Mouse (Mus musculus) large intestine, adult 2 months (tissue): ENCODE measurements around the gene Ascc3. TPM values are rescaled to one million over a fixed set of nuclear protein-coding genes. Genes with fewer than 3 reads are reported as not detected.

ENCODE experiments used
- DNase-seq: peaks from one replicate; pipeline ENCODE4 v3.0.0-alpha.2; 2012; ENCODE audit warnings: low read depth, low spot score
- WGBS: fragments of 180-500 bp; shearing (Covaris S2); methylation state at CpG from one replicate; pipeline ENCODE4 v1.1.7; 2018; 5-methylcytosine and 5-hydroxymethylcytosine counted together
- polyA plus RNA-seq: library from polyadenylated mRNA; depleted of rRNA; stranded (reverse); fragments of >200 nt; gene quantifications from 2 replicates; pipeline ENCODE4 v1.2.3, GENCODE M21; 2012

The Ascc3 gene
- polyA plus RNA-seq, 1 experiment: 18.5 TPM

DNA sequence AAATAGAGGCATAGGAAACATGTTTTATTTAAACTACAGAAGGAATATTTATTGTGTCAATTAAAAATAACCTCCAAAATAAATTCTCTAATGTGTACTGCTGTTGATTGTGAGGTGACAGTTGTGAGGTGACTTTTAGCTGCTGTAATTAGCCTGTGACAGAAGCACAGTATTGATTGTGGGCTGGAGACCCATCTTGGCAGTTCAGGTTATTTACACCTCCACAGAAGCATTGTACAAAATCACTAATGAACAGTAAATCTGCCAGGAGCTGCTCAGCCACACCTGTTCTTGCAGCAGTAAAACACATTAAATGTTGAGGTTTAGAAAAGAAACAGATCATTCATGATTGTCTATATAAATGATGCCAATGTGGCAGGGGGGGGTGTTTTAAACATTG is 141.0 kb downstream of the Ascc3 start:
- DNase-seq: no peak

DNA sequence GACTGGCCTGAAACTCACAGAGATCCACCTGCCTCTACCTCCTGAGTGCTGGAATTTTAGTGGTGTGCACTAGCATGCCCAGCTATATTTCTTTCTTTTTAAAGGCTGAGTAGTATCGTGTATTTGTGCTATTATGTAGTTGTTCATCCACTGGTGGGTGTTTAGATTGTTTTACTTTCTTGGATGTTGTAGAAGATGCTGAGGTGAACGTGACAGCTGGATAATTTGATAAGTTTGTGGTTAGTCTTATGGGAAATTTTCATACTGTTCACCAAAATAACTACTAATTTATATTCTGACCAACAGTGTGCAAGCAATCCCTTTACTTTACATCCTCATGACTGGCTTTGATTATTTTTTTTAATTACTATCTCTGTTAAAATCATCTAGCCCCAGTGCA is 169.6 kb downstream of the Ascc3 start:
- DNase-seq: no peak
- 81% methylated on average over 2 of the region's 2 CpGs for WGBS

DNA sequence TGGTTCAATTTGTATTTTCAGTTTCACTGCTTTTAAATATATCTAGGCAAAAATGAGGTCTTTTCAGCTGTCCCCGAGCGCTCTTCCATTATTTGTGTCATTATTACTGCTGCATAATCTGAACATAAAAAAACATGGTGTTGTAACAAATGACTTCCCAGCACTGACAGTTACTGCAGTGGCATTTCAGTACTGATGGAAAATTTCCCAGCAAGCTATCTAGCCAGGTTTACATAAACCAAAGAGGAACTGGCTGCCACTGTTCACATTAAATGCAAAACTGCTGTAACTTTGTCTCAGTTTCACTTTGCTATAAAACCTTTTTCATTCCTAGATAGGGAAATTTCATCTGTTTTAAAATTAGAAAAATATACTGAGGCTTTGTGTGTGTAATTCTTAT is 170.5 kb downstream of the Ascc3 start:
- 70% methylated on average over 2 of the region's 2 CpGs for WGBS
- no peak for DNase-seq

DNA sequence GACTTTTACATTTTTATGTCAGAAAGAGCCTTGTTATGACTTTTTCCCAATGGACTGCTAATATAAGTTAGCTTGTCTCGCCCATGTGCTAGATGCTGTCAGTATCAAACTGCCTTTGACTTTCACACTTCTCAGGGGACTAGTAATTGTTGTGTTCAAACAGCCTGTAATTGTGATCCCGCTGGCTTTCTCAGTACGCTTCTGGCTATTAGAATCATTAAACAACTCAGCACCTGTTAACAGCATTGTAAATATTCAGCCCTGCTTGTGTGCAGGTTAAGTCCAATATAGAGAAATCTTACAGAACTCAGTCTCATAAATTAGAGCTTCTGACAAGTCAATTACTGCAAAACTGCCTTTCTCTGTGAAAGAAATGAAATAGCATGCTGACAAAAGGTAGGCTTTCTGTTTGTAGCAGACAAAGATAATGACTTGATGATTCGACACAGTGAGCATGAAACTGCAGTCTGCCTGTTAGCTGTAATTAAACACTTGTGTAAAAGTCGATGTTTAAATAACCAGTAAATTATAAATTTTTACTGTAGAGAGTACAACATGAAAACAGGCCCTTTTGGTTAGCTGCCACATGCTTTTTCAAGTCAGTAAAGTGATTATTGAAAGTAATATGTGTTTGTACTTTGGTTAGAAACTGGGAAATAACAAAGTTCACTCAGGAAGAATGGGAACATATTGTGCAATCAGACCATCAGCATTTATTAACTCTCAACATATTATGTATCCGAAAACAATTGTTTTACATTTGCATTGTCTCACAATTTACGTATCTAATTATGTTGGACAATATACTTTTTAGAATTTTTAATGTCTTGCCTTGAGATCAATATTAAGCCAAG is 171.2 kb downstream of the Ascc3 start:
- 55% methylated on average over 7 of the region's 7 CpGs for WGBS
- DNase-seq: no peak

DNA sequence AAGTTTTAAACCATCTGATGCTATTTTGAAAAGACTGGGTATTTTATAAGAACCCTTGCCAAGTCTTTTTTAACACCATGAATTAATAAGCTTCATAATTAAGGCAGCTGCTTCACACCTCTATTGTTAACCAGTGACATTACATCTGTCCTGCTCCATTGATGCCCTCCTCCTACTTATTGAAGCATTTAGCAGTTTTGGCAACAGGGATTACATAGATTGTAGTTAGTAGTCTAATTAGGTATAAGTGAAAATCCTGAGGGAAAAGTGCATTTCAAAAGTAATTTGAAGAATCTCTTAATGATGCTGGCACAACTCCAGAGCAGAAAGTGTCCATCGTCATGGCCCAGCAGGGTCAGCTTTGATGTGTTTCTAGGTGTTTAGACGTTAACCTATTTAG is 180.3 kb downstream of the Ascc3 start:
- no peak for DNase-seq
- WGBS: 81% methylated on average over 2 of the region's 2 CpGs

DNA sequence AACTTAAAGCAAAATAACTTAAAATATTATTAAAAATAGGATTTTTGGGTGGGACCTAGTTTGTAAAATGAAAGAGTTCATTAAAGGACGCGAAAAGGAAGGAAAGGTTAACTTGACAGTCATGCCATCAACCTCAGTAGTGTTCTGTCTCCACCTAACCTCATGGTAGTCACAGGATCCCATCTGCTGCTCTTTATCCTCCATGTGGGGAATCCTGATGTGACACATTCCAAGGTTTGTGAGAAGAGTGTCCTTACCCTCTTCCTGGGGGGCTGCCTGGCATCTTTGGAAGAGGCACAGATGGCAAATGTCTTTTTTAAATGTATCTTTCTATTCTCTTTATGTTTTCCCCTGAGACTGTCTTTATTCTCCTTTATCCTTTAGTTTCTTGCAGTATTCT is 181.4 kb downstream of the Ascc3 start:
- WGBS: 93% methylated on average over 2 of the region's 2 CpGs
- no peak for DNase-seq

DNA sequence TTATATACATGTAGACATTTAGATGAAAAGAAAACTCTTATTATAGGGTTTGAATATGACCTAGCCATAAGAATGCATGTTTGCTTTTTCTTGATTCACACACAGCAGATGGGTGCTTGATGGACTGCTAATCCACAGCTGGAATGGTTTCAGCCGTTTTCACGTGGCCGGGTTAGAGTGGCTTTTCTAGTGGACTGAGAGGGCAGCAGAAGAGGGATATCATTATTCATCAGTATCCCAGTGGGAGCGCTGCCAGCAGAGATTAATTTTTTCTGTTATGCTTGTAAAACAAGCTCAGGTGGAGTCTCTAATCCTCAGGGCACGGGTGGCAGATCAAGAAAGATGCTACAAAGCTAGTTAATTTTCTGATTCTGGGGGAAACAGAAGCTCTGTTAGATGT is 200.4 kb downstream of the Ascc3 start:
- DNase-seq: no peak
- WGBS: 69% methylated on average over 5 of the region's 5 CpGs

DNA sequence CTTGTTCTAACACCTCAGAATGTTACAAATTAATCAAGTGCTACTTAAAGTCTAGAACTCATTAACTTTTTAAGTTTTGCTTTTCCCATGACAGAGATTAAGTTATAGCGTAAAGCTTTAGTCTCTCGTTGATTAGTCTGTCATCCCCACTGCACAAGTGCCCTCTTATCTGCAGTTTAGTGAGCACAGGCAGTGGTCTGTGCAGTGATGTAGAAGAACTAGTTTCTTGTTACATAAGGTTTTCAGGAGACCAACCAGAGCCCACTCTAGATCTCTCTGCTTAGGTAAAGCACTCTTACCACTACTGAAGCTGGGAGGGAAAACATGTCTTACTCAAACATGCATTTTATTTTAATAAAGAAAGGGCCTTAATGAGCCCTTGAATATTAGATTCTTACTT is 209.1 kb downstream of the Ascc3 start:
- 73% methylated on average over 2 of the region's 2 CpGs for WGBS
- DNase-seq: no peak

DNA sequence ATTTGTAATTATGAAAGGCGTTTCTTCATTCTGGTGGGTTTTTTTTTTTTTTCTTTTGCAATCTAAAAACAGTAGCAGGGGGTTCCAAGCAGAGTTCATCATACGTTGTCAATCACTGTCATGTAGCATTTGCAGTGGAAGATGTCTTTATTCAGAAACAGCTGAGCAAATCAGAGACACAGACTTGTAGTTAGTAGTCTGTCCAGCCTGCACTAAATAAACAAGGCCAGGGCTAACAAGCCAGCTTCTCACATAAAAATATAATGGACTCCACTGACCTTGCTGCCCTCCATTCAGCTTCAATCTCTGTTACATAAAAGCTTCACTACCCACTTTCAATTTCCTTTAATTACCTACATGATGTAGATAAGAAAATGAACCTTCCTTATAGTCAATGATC is 209.9 kb downstream of the Ascc3 start:
- DNase-seq: no peak
- WGBS: 84% methylated on average over 2 of the region's 2 CpGs

DNA sequence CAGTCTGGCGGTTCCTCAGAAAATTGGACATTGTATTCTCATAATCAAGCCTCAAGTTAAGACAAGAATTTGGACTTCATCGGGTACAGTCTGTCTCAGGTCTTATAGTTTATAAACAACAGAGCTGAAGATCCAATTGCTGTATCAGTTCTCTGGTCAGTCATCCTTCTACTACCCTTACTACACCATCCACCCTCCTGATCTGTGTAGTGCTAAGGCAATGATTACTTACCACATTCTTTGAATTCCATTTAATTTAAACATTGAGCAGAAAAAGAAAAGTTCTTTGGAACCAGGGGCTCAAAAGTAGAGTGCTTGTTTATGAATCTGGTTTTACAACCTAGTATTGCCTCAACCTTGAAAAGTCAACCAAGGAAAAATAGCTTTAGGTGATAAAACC is 213.7 kb downstream of the Ascc3 start:
- 74% methylated on average over 2 of the region's 2 CpGs for WGBS
- no peak for DNase-seq

DNA sequence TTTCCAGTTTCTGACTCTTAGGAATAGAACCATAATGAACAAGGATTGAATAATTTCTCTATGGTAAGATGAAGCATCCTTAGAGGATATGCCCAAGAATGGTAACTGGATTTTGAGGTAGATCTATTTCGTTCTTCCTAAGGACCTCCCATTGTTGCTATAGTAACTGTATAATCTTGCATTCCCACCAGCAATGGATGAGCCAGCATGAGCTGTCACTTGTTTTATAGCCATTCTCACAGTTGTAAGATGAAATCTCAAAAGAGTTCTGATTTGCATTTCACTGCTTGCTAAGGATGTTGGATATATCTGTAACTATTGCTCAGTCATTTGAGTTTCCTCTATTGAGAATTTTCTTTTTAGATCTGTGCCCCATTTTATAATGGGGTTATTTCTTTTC is 229.9 kb downstream of the Ascc3 start:
- no peak for DNase-seq
- 96% methylated on average over 1 of the region's 1 CpGs for WGBS

DNA sequence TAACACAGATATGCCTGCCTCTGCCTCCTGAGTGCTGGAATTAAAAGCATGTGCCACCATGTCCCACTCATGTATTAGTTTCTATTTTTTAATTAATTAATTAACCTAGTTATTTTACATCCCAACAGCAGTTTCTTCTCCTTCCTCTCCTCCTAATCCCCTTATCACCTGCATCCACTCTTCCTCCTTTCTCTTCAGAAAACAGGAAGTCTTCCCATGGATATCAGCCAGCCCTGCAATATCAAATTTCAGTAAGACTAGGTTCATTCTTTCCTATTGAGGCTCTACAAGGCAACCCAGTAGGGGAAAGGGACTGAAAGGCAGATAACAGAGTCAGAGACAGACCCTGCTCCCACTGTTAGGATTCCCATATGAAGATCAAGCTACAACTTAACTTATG is 234.4 kb downstream of the Ascc3 start:
- DNase-seq: no peak

DNA sequence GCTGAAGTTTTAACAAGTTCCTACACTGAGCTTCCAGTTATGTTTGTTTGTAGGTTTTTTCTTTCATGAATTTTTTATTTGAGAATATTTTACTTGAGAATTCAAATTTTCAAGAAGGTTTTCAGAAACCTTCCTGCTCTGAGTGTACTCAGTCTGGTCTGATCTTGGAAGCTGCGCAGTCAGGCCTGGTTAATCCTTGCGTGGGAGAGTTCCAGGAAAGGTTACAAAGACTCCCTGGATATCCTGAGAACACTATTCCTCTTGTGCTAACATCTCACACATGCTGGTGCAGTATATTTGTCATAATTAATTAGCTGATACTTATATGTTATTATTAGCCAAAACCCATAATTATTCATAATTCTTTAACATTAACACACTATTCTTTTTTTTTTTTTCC is 242.1 kb downstream of the Ascc3 start:
- no peak for DNase-seq
- WGBS: 87% methylated on average over 2 of the region's 2 CpGs

DNA sequence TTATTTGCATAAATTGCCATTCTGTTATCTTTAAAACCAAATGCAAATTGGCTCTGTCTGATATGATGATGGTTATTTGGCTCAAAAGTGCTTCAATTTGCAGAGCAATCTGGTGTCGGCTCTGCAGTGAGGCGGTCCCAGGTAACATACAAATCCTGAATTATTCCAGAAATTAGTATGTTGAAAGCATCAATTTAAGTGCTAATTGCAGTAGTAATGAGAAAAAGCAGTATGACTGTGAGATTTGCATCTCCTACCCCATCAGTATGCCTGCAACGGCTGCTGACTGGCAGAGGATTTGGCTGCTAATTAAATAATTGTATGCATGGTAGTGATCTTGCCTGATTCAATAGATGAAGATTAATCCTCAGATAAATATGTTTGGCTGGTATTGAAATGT is 250.9 kb downstream of the Ascc3 start:
- WGBS: 93% methylated on average over 3 of the region's 3 CpGs
- DNase-seq: no peak

DNA sequence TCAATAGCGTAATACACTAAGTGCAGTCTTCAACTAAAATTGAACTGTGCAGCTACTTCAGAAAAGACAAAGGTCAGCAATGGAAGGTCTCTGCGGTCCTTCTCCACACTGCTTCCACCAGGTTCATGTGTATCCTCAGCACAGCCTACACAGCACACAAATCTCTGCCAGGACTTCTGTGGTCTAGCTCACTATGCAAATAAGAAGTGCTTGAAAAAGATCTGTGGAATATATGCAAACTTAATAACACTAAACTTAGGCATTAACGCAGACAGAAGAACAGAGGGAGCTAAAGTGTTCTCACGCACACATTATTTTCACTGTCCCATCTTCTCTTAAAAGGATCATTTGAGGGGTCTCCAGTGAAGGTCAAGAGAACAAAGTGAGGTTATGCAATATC is 275.7 kb downstream of the Ascc3 start:
- 72% methylated on average over 4 of the region's 4 CpGs for WGBS

DNA sequence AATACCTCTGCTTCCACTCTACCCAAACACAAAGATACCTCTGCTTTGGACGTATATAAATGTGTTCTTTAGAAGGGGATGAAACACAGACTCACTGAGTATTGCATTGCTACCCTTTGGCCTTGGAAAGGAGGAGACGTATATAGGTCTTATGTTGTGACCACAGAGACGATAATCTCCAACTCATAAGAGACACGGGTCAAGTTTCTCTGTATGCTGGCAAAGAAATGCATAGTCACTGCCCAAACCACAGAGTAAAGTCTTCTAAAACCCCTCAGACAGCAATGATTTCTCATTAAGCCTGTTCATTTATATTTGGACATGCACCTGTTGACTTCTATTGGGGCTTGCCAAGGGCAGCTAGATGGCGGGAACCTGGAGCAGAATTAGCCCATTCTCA is 284.5 kb downstream of the Ascc3 start:
- 74% methylated on average over 5 of the region's 5 CpGs for WGBS
- no peak for DNase-seq

More for the DNA sequence above, 275.7 kb downstream of the Ascc3 start:
- no peak for DNase-seq

DNA sequence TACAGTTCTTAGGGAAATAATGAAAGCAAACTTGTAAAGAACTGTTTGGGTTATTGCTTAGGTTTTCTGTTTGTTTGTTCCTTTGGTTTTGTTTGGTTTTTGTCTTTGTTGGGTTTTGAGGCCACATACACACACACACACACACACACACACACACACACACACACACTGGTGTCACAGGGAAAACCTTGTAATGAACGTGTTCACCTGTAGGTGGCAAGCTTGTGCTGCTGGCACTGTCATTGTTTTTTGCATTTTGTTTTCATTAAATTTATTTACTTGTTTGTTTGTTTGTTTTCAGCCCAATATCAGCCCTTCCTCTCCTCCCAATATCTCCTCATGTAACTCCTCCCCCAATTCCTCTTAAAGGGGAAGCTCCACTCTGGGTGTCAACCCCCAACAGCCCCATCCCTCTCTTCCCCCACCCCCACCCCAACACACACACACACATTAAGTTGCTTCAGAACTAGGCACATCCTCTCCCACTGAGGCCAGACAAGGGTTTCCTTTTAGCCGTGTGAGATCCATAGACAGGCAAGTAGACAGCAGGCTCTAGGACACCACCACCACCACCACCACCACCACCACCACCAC is 289.1 kb downstream of the Ascc3 start:
- no peak for DNase-seq
- WGBS: 30% methylated on average over 2 of the region's 2 CpGs

DNA sequence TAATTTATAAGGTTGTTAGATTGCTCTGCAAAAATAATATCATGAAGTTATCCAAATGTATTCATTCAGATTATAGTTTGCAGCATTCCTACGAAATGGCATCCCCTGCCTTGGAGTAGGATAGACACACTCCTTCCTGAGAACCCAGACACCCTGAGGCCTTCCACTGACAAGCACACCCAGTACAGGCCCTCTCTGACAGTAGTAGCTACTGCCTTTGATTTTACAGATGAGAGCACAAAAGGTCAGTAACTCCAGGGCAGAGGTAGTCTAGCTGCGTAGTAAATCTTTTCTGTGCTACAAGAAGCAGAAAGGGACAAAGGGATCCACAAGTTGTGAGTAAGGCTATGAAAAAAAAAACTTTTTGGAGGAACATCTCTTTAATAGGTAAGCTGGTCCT is 289.9 kb downstream of the Ascc3 start:
- 67% methylated on average over 2 of the region's 2 CpGs for WGBS
- DNase-seq: no peak

DNA sequence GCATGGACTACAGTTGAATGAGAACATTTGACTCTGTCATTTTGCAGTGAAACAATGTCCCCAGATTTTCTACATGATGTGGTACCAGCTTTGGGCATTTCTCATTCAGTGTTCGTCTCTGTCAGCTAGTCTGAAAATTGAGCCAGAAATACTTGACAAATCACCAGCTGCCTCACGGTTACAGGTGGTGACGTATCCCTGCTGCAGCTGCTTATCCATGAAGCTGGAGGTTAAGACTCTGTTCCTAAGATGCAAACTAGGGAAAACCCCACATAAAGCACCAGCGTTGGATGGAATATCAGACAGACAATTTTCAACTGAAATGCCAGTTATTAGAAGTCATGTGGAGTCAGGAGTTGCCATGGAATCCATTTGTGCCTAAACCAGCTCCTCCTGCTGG is 293.8 kb downstream of the Ascc3 start:
- no peak for DNase-seq
- WGBS: 74% methylated on average over 4 of the region's 4 CpGs

DNA sequence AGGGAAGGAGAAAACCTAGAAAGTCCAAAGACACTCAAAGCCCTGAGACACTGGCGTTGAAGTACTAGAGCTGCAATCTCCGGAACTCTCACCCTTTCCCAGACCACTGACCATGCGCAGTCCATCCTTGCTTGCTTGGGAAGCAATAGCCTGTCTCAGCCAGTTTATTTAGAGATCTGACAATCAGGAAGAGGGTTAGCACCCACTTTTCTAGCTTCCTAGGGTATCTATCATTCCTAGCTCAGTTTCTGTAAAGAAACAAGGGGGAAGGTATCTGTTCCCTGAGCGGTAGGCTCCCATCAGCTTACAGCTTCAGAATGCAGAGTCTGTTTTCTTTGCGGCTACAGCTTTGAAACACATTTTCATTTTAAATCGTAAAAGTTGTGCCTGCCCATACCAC is 298.2 kb downstream of the Ascc3 start:
- no peak for DNase-seq
- WGBS: 19% methylated on average over 6 of the region's 6 CpGs

DNA sequence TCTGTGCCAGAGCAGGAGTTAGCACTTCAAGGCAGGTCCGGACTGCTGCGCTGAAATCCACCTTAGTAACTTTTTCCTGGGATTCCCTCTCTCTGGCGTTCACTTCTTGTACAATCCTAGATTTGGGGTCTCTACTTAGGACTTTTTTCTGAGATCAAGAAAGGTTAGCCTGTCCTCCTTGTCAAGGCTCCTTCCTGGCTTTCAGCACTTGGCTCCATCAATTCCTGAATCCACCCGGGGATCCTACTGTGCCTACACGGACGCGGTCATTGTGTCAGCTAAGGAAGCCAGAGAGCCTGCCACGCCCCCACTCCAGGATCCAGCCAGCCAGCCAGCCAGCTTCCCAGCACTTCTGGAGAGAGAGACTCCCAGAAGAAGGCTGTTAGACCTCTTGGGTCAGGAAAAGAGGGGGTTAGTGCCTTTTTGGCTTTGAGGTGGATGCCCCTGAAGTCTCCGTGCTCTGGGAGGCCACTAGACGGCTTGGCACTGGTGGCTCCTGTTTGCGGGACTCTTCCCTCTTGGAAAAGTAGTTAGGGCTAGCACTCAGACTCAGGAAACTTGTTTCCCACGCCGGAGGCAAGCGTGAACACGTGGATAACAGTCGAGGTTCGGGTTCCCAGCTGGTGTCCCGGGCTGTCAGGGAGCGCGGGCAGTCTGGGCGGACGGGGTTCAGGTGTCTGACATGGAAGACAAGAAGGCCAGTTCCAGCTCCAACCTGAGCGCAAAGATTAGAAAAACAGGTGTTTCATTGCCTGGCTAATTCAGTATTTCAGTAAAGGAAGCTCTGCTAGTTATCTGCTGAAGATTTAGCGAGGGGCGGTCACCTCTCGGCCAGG is 299.6 kb downstream of the Ascc3 start:
- 4% methylated on average over 26 of the region's 26 CpGs for WGBS
- DNase-seq: no peak
